Mouse (Mus musculus): ENCODE data around the gene Cpne6.

Cpne6 gene

GRCm38 (mm10) chr14:55510125-55510731 is at the start of gene Cpne6:
Cpne6 (plus strand) TSS chr14:55510445.
- DNase-seq, result no peak

- DNase-seq, result no peak
These were observed 48.5 kb upstream of the Cpne6 start for GRCm38 (mm10) chr14:55461757-55462156.

GRCm38 (mm10) chr14:55466481-55466880 is 43.8 kb upstream of the Cpne6 start:
- no peak for DNase-seq

- DNase-seq, result no peak
These were observed 43.1 kb upstream of the Cpne6 start for GRCm38 (mm10) chr14:55467108-55467507.

- no peak for DNase-seq
These were observed 41.9 kb upstream of the Cpne6 start for GRCm38 (mm10) chr14:55468301-55468741.

- DNase-seq, result no peak
These were observed 41.2 kb upstream of the Cpne6 start for GRCm38 (mm10) chr14:55469041-55469440.

GRCm38 (mm10) chr14:55469821-55470220 is 40.4 kb upstream of the Cpne6 start:
- DNase-seq, result no peak

- no peak for DNase-seq
These were observed 39.4 kb upstream of the Cpne6 start for GRCm38 (mm10) chr14:55470806-55471205.

- DNase-seq, result no peak
These were observed 34.6 kb upstream of the Cpne6 start for GRCm38 (mm10) chr14:55475654-55476053.

- DNase-seq, result no peak
These were observed 32.8 kb upstream of the Cpne6 start for GRCm38 (mm10) chr14:55477421-55477820.

- no peak for DNase-seq
These were observed 32.4 kb upstream of the Cpne6 start for GRCm38 (mm10) chr14:55477829-55478228.

- DNase-seq, result peak; percentile 74
These were observed 31.3 kb upstream of the Cpne6 start, which contains the start of gene Dhrs4 for GRCm38 (mm10) chr14:55478651-55479599. Dhrs4 (plus strand) TSS chr14:55478758.

- DNase-seq, result no peak
These were observed 30.6 kb upstream of the Cpne6 start for GRCm38 (mm10) chr14:55479629-55480028.

- no peak for DNase-seq
These were observed 25.7 kb upstream of the Cpne6 start for GRCm38 (mm10) chr14:55484430-55485085.

- DNase-seq, result no peak
These were observed 23.4 kb upstream of the Cpne6 start for GRCm38 (mm10) chr14:55486836-55487235.

GRCm38 (mm10) chr14:55490361-55491201 is 19.7 kb upstream of the Cpne6 start, which contains the start of gene Carmil3:
Carmil3 (plus strand) TSS chr14:55490651.
- peak; percentile 88 for DNase-seq

GRCm38 (mm10) chr14:55491291-55491833 is 18.9 kb upstream of the Cpne6 start:
- peak; percentile 72 for DNase-seq

- DNase-seq, result no peak
These were observed 18.1 kb upstream of the Cpne6 start for GRCm38 (mm10) chr14:55492103-55492502.

- peak; percentile 53 for DNase-seq
These were observed 14.6 kb upstream of the Cpne6 start for GRCm38 (mm10) chr14:55495509-55496240.

- DNase-seq, result no peak
These were observed 13.3 kb upstream of the Cpne6 start for GRCm38 (mm10) chr14:55496761-55497448.

GRCm38 (mm10) chr14:55497449-55497821 is 12.8 kb upstream of the Cpne6 start:
- peak; percentile 89 for DNase-seq

Measured in cerebellum, adult 8-10 months (tissue).